Mouse (Mus musculus) heart, postnatal 0 days (tissue): Measurements from ENCODE around the gene Akp3.

Experiments
- CTCF ChIP-seq: IDR thresholded peaks from 2 replicates; pipeline ENCODE4 v1.5.1; 2016; ENCODE audit warnings: antibody characterized with exemption, control low read depth, low read depth
- EP300 ChIP-seq: IDR thresholded peaks from 2 replicates; pipeline ENCODE4 v1.6.1; 2016; ENCODE audit warnings: antibody characterized with exemption, low read depth

- TF ChIP-seq CTCF (peak; percentile 34; the same call in 1 of the 2 replicates), EP300 (no peak)
These were observed 37.8 kb upstream of the Akp3 start for GRCm38 (mm10) chr1:87086964-87087363.
